Mouse (Mus musculus): Measurements from ENCODE around the gene 1700018F24Rik.
"Not testable (repeated sequence)": the region's sequence is repeated elsewhere in the genome, so short reads cannot be mapped to it uniquely, and the experiment has no call there.

- not testable (repeated sequence) for TF ChIP-seq ZNF384 (IDR thresholded peaks at IDR 0.05; ENCODE audit: low read depth, low read length); CHD2 (IDR thresholded peaks at IDR 0.05; ENCODE audit: low read depth, low read length); MAFK (IDR thresholded peaks at IDR 0.05; ENCODE audit: insufficient read depth, low read depth, low read length)
Observed at GRCm38 (mm10) chr5:145020254-145020653, 22.5 kb upstream of the 1700018F24Rik start.
